Mouse (Mus musculus): ENCODE results near the gene Fry. TPM values are rescaled to one million over a fixed set of nuclear protein-coding genes. Genes with fewer than 3 reads are reported as not detected.

The Fry gene
- total RNA-seq, 2 experiments from 2014 or later, result 195 to 242 TPM

- DNase-seq (ENCODE audit: extremely low spot score in 1 of 2, low spot score in 1 of 2), result no peak
These were observed 7.5 kb downstream of the Fry start for GRCm38 (mm10) chr5:150125920-150126319.

DNA sequence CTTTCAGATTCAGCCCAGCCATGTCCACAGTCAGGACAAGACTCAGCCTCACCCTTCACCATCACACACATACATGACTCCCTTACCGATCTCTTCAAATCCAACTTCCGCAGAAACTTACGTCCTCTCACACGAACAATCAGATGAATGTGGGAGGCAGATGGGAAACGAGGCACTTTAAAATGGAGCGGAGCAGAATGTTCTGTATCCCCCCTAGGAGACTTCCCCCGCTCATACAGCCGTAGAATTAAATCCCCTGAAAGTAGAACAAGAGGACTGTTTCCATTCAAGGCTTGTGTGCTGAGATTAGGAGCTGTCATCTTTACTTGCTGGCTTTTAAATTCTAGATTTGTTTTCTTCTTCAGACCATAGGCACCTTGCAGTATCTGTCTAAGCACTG, 10.0 kb downstream of the Fry start:
- no peak for DNase-seq (ENCODE audit: extremely low spot score in 1 of 2, low spot score in 1 of 2)

DNA sequence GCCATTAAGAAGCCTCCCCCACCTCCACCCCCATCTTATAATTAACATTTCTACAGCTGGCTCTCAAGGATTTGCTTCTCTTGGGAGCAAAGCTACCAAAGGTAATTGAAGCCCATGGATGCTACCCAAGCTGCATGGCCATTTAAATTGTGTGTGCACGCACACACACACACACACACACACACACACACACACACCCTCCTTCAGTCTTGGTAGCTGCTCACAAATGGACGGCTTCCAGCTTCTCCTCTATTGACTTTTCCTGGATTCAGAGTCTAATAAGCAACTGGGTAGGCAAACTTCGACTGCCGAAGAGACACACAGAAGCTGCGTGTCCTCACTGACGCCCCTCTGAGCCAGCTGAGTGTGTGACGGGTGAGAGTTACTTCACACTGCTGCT, 11.7 kb downstream of the Fry start:
- no peak for DNase-seq (ENCODE audit: extremely low spot score in 1 of 2, low spot score in 1 of 2)

- DNase-seq (ENCODE audit: extremely low spot score in 1 of 2, low spot score in 1 of 2), result no peak
These were observed 12.7 kb downstream of the Fry start for GRCm38 (mm10) chr5:150131166-150131565.

- DNase-seq (ENCODE audit: extremely low spot score in 1 of 2, low spot score in 1 of 2), result no peak
These were observed 16.2 kb downstream of the Fry start for GRCm38 (mm10) chr5:150134651-150135050.

DNA sequence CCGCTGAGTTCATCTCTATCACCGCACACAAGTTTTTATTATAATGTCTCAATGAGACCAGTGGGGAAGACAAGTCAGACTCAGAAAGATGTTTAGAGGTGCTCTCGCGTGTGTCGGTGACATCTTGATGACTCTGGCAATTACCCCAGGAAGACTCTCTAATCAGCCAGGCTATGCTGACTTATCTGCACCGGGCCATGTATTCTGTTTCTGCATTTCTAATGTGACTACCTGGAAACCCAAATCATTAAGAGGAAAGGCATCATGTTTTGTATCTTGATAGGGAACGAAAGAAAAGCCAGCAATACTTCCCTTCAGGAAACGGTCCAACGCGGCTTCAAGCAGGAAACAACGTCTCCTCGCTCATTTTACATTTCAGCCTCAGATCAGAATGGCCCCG, 17.1 kb downstream of the Fry start:
- no peak for DNase-seq (ENCODE audit: extremely low spot score in 1 of 2, low spot score in 1 of 2)

GRCm38 (mm10) chr5:150137772-150138451, 19.5 kb downstream of the Fry start:
- DNase-seq (ENCODE audit: extremely low spot score in 1 of 2, low spot score in 1 of 2), result no peak

DNA sequence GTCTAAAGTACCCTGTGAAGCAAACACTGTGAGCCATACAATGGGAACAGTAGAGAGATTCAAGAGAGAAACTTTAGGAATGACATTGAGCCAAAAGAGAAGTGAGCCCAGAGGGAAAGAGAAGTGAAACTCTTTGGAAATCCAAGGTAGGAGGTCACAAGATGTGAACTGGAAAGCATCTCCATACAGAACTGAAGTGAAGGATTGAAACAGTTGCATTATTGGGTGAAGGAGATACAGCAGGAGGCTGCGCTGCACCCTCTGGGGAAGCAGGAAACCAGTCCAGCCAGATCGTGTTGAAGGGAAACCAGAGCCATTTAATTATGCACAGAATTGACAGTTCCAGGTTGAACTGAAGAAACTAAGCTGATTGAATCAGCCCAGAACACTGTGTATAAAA, 22.1 kb downstream of the Fry start:
- no peak for DNase-seq (ENCODE audit: extremely low spot score in 1 of 2, low spot score in 1 of 2)

GRCm38 (mm10) chr5:150145967-150146366, 27.5 kb downstream of the Fry start:
- DNase-seq (ENCODE audit: extremely low spot score in 1 of 2, low spot score in 1 of 2), result no peak

DNA sequence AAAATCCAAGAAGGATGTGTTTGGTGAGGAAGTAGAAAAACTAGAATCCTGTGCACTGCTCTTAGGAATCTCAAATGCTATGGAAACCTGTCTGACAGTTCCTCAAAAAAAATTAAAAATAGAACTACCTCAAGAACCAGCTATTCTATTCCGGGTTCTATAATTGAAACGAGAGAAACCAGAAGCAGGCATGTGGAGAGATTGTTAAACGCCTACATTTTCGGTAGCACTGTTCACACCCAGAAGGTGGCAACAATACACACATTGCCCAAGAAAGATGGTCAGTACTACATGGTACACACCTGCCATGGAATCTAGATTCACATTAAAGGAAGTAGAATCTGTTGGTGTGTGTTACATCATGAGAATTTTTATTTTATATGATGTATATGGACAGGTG, 28.2 kb downstream of the Fry start:
- DNase-seq (ENCODE audit: extremely low spot score in 1 of 2, low spot score in 1 of 2), result no peak

DNA sequence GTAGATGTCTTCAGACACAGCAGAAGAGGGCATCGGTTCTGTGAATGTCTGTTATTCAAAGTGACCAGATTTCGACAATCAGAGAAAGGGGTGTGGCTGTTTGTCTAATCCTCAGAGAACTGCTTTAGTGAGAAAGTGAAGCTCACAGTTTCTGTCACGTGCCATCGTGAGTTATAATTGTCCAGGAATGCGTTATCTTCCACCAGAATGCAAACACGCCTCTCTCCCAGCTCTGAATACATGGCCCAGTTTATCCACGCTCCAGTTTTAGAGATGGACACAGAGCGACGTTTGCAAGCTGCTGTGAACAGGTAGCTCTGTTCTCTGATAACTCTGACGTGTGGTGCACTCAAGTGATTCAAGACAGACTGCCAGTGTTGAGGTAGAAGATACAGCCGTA, 31.3 kb downstream of the Fry start:
- DNase-seq (ENCODE audit: extremely low spot score in 1 of 2, low spot score in 1 of 2), result no peak

GRCm38 (mm10) chr5:150150986-150151385, 32.5 kb downstream of the Fry start:
- no peak for DNase-seq (ENCODE audit: extremely low spot score in 1 of 2, low spot score in 1 of 2)

GRCm38 (mm10) chr5:150152071-150152879, 33.8 kb downstream of the Fry start:
- peak in 1 of 2 experiments; percentile 29 for DNase-seq (ENCODE audit: extremely low spot score in 1 of 2, low spot score in 1 of 2)

GRCm38 (mm10) chr5:150152880-150153281, 34.4 kb downstream of the Fry start:
- DNase-seq (ENCODE audit: extremely low spot score in 1 of 2, low spot score in 1 of 2), result no peak

GRCm38 (mm10) chr5:150155388-150155787, 36.9 kb downstream of the Fry start:
- no peak for DNase-seq (ENCODE audit: extremely low spot score in 1 of 2, low spot score in 1 of 2)

GRCm38 (mm10) chr5:150156063-150156786, 37.8 kb downstream of the Fry start:
- peak in 1 of 2 experiments; percentile 39 for DNase-seq (ENCODE audit: extremely low spot score in 1 of 2, low spot score in 1 of 2)

- peak; percentile 40 to 65 for DNase-seq (ENCODE audit: extremely low spot score in 1 of 2, low spot score in 1 of 2)
These were observed 39.2 kb downstream of the Fry start for GRCm38 (mm10) chr5:150157682-150158081.

GRCm38 (mm10) chr5:150159151-150159550, 40.7 kb downstream of the Fry start:
- no peak for DNase-seq (ENCODE audit: extremely low spot score in 1 of 2, low spot score in 1 of 2)

GRCm38 (mm10) chr5:150161193-150161592, 42.7 kb downstream of the Fry start:
- DNase-seq (ENCODE audit: extremely low spot score in 1 of 2, low spot score in 1 of 2), result no peak

DNA sequence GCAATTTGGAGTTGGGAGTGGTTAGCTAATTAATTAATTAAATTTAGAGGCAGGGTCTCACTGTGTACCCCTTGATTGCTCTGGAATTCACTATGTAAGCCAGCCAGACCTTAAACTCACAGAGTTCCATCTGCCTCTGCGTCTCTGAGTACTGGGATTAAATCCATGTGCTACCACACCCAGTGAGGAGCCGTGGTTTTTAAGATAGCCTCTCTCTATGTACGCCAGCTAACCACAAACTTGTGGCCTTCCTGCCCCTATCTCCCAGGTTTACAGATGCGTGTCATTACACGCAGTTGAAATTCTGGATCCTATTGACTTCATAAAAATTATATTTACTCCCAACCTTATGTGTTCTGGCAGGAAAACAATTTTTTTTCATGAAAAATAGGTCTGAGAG, 43.5 kb downstream of the Fry start:
- no peak for DNase-seq (ENCODE audit: extremely low spot score in 1 of 2, low spot score in 1 of 2)

GRCm38 (mm10) chr5:150164671-150165070, 46.2 kb downstream of the Fry start:
- DNase-seq (ENCODE audit: extremely low spot score in 1 of 2, low spot score in 1 of 2), result no peak

All from layer of hippocampus, postnatal 25 days (tissue).